Mouse (Mus musculus) lung, postnatal 0 days (tissue): ENCODE measurements at regions not wholly inside any gene's neighbourhood (a gene's known extent, or its start where the extent isn't known, plus 50 kb on each side); places are given as distances from the start of the nearest gene placed in this dataset.

Experiments used
- ATAC-seq: fragments of 200-750 bp; cut with Nextera tagmentation; 2 replicates; pipeline ENCODE4 v1.8.0; 2017; ENCODE audit warnings: moderate library complexity
- DNase-seq: peaks from one replicate; pipeline ENCODE4 v3.0.0-alpha.2; 2016; ENCODE audit warnings: low spot score
- H3K27ac ChIP-seq: fragments of 300-500 bp; sonication (generic); 2 replicates; pipeline ENCODE4 v1.5.1; 2014; ENCODE audit warnings: antibody characterized with exemption, mild to moderate bottlenecking, low read length, mixed read lengths
- H3K27me3 ChIP-seq: fragments of 300-500 bp; sonication (generic); replicated peaks from 2 replicates; pipeline ENCODE4 v1.6.1; 2014; ENCODE audit warnings: low read length, mixed read lengths; ENCODE audit not compliant: insufficient read depth
- H3K36me3 ChIP-seq: fragments of 300-500 bp; sonication (generic); 2 replicates; pipeline ENCODE4 v1.6.1; 2014; ENCODE audit warnings: low read length, mixed read lengths; ENCODE audit not compliant: insufficient read depth
- H3K4me1 ChIP-seq: fragments of 300-500 bp; sonication (generic); 2 replicates; pipeline ENCODE4 v1.6.1; 2014; ENCODE audit warnings: antibody characterized with exemption, low read depth, low read length, mixed read lengths; ENCODE audit not compliant: insufficient read depth
- H3K4me2 ChIP-seq: fragments of 300-500 bp; sonication (generic); replicated peaks from 2 replicates; pipeline ENCODE4 v1.6.1; 2014; ENCODE audit warnings: low read depth, mild to moderate bottlenecking, low read length, moderate library complexity, mixed read lengths
- H3K4me3 ChIP-seq: fragments of 300-500 bp; sonication (generic); 2 replicates; pipeline ENCODE4 v1.5.1; 2014; ENCODE audit warnings: low read depth, low read length
- H3K9ac ChIP-seq: fragments of 300-500 bp; sonication (generic); replicated peaks from 2 replicates; pipeline ENCODE4 v1.6.1; 2014; ENCODE audit warnings: low read depth, mild to moderate bottlenecking
- H3K9me3 ChIP-seq: fragments of 300-500 bp; sonication (generic); 2 replicates; pipeline ENCODE4 v1.6.1; 2016; ENCODE audit warnings: low read length, mixed read lengths
- CTCF ChIP-seq: IDR thresholded peaks from 2 replicates; pipeline ENCODE4 v1.5.1; 2016; ENCODE audit warnings: antibody characterized with exemption, mild to moderate bottlenecking
- EP300 ChIP-seq: IDR thresholded peaks from 2 replicates; pipeline ENCODE4 v1.6.1; 2016; ENCODE audit warnings: antibody characterized with exemption, mild to moderate bottlenecking, control low read depth
- WGBS: fragments of 180-500 bp; shearing (Covaris S2); extraction: QIAGEN DNeasy Blood & Tissue Kit; methylation state at CpG from one replicate; pipeline ENCODE4 v1.1.7; 2014; 5-methylcytosine and 5-hydroxymethylcytosine counted together

DNA sequence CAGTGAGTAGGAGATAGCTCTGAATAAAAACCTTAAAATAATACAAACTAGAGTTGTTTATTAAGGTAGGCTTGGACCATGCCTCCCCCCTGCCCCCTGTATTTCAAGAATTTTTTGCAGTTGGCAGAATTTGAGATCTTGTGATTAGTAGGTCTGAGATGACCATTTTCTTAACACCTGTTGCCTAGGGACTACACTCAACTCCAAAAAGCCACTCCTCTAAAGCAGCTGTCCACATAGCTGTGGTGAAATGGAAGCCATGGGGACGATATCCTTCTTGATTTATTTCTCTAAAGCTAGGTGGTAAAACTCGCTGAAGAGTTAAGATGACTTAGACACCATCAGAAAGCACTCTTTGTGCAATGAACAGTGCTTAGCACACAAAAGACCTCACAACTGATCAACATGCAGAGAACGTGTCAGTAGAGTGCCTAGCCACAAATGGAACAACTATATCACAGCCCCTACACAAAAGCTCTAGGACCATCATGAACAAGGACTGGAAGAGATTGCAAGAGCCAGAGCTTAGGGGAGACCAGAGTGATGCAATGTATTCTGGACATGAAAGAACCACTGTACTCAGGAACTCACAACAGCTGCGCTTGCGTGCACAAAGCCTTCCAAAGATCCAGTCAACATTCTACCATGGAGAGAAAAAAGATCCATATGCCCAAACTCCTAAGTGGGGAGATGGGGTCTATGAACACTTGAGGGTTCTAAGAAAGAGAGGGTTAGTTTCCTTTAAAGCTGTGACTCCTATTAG, 147.6 kb downstream of the Plk2 start:
- Histone ChIP-seq H3K9ac (no peak overlapping the region), H3K36me3 (no peaks in the 10 kb centered on the region), H3K4me2 (no peak overlapping the region), H3K9me3 (no peaks in the 10 kb centered on the region), H3K4me3 (no peak overlapping the region), H3K4me1 (no peaks in the 10 kb centered on the region; the same call in 1 of the 2 replicates), H3K27ac (no peak overlapping the region), H3K27me3 (no peaks in the 10 kb centered on the region)
- DNase-seq (no peak), ATAC-seq (no peak)
- no peak for TF ChIP-seq EP300
- no peak for TF ChIP-seq CTCF
- 90% methylated on average over 5 of the region's 5 CpGs for WGBS

DNA sequence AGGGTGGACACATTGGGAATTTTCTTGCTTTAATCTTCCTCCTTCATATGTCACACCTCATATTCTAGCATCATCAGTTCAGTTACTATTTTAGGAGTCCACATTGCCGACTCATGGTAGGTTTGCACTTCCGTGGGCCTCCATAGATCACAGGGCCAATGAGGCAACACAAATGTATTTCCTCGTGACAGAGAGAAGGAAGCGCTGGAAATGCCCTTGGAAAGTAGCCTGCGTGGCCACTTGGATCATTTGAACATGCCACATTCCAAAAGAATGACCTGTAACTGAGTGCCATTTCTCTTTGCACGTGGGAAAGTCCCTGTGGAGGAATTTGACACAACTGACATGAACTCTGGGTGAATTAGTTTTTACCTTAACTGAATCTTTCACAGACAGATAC, 150.6 kb downstream of the Plk2 start:
- H3K4me1 ChIP-seq: no peaks in the 10 kb centered on the region
- 27% methylated on average over 6 of the region's 6 CpGs for WGBS
- no peaks in the 10 kb centered on the region for H3K27me3 ChIP-seq
- no peaks in the 10 kb centered on the region for H3K9me3 ChIP-seq
- H3K4me2 ChIP-seq: no peak overlapping the region
- H3K4me3 ChIP-seq: no peak overlapping the region
- H3K27ac ChIP-seq: no peak overlapping the region
- ATAC-seq (no peak; the same call in 1 of the 2 replicates), DNase-seq (peak; percentile 41)
- H3K9ac ChIP-seq: no peak overlapping the region
- TF ChIP-seq CTCF (no peak), EP300 (peak; percentile 43)
- no peaks in the 10 kb centered on the region for H3K36me3 ChIP-seq

GRCm38 (mm10) chr13:110555529-110556319, 160.9 kb downstream of the Plk2 start:
- TF ChIP-seq EP300: peak; percentile 34
- TF ChIP-seq CTCF: no peak
- Histone ChIP-seq H3K9me3 (no peaks in the 10 kb centered on the region), H3K9ac (no peak overlapping the region), H3K4me2 (no peak overlapping the region), H3K4me1 (peaks cover 4% of the 10 kb centered on the region; the same call in 1 of the 2 replicates), H3K36me3 (no peaks in the 10 kb centered on the region), H3K27ac (no peak overlapping the region), H3K27me3 (no peaks in the 10 kb centered on the region), H3K4me3 (no peak overlapping the region)
- peak; percentile 53 for ATAC-seq
- no peak for DNase-seq
- WGBS: 63% methylated on average over 7 of the region's 7 CpGs

DNA sequence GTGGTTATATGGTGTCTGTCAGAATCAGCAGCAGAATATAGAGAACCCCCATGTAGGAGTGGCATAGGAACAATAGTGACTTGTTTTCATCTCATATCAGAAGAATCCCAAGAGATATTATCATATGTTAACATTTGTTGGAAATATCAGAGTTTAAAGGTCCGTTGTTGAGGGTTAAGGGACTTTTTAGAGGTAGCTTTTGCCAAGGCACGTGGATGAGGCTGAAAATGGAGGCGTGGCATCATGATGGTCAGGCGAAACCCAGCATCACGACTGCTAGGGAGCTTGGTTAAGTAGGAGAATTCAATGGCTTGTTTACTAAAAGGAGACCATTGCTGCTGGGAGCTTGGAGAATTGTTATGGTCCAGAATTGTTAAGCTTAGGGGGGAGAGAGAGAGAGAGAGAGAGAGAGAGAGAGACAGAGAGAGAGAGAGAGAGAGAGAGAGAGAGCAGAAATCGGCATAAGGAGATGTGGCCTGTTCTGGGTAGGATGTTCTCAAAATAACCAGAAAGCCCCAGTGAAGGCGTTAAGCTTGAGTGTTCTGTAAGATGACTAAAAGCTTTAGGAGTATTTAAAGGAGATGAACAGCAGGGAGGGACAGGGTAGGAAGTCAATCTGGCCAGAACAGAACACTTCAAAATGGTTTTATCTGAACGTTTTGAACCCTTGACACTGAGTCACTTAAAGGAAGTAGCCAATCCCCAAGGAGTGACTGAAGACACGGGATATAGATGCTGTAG, 161.7 kb downstream of the Plk2 start:
- Histone ChIP-seq H3K36me3 (no peaks in the 10 kb centered on the region), H3K9ac (no peak overlapping the region), H3K4me2 (no peak overlapping the region), H3K27ac (no peak overlapping the region), H3K9me3 (no peaks in the 10 kb centered on the region), H3K4me3 (no peak overlapping the region), H3K4me1 (peaks cover 4% of the 10 kb centered on the region; the same call in 1 of the 2 replicates), H3K27me3 (no peaks in the 10 kb centered on the region)
- DNase-seq (no peak), ATAC-seq (no peak)
- TF ChIP-seq EP300 (no peak), CTCF (no peak)
- WGBS: 57% methylated on average over 9 of the region's 9 CpGs

GRCm38 (mm10) chr13:110557930-110558727, 163.3 kb downstream of the Plk2 start:
- Histone ChIP-seq H3K4me2 (peak overlapping the region; percentile 39), H3K36me3 (no peaks in the 10 kb centered on the region), H3K9ac (no peak overlapping the region; the same call in 1 of the 2 replicates), H3K4me1 (peaks cover 4% of the 10 kb centered on the region; the same call in 1 of the 2 replicates), H3K9me3 (no peaks in the 10 kb centered on the region), H3K4me3 (no peak overlapping the region), H3K27me3 (no peaks in the 10 kb centered on the region), H3K27ac (peak overlapping the region; percentile 28)
- DNase-seq (peak; percentile 62), ATAC-seq (peak; percentile 25)
- 27% methylated on average over 28 of the region's 28 CpGs for WGBS
- TF ChIP-seq EP300: peak; percentile 20; the same call in 1 of the 2 replicates
- no peak for TF ChIP-seq CTCF
